Mouse (Mus musculus) spleen, adult 2 months (tissue): ENCODE measurements around the gene Gm16253.

Experiments used
- CTCF ChIP-seq: fragments of 200-500 bp; IDR thresholded peaks from 2 replicates; pipeline ENCODE4 v1.5.1; 2011; ENCODE audit warnings: mild to moderate bottlenecking, inconsistent platforms; ENCODE audit not compliant: insufficient read depth, insufficient read length, insufficient replicate concordance; ENCODE audit errors: extremely low read depth
- POLR2A ChIP-seq: fragments of 200-500 bp; IDR thresholded peaks from 2 replicates; pipeline ENCODE4 v1.6.1; 2011; ENCODE audit warnings: low read depth, low read length, inconsistent platforms

GRCm38 (mm10) chr3:96599411-96599810, 22.6 kb downstream of the Gm16253 start:
- TF ChIP-seq POLR2A (no peak), CTCF (no peak)
